Mouse (Mus musculus): ENCODE measurements around the gene Znrf1. TPM values are rescaled to one million over a fixed set of nuclear protein-coding genes. Genes with fewer than 3 reads are reported as not detected.

Znrf1 gene
- total RNA-seq, 2 experiments from 2014 or later: 31.0 to 36.3 TPM

- no peak for DNase-seq (ENCODE audit: low spot score in 2 of 2)
Observed at GRCm38 (mm10) chr8:111594044-111594840, 58.3 kb downstream of the Znrf1 start.

- DNase-seq (ENCODE audit: low spot score in 2 of 2): no peak
Observed at GRCm38 (mm10) chr8:111594951-111595350, 59.1 kb downstream of the Znrf1 start.

- peak in 1 of 2 experiments; percentile 37 for DNase-seq (ENCODE audit: low spot score in 2 of 2)
Observed at GRCm38 (mm10) chr8:111595712-111596484, 60.0 kb downstream of the Znrf1 start.

- no peak for DNase-seq (ENCODE audit: low spot score in 2 of 2)
Observed at GRCm38 (mm10) chr8:111596485-111596821, 60.6 kb downstream of the Znrf1 start.

GRCm38 (mm10) chr8:111597310-111597709, 61.4 kb downstream of the Znrf1 start:
- no peak for DNase-seq (ENCODE audit: low spot score in 2 of 2)

- DNase-seq (ENCODE audit: low spot score in 2 of 2): no peak
Observed at GRCm38 (mm10) chr8:111599707-111600444, 64.0 kb downstream of the Znrf1 start.

- no peak for DNase-seq (ENCODE audit: low spot score in 2 of 2)
Observed at GRCm38 (mm10) chr8:111602050-111602449, 66.2 kb downstream of the Znrf1 start.

GRCm38 (mm10) chr8:111604986-111605385, 69.1 kb downstream of the Znrf1 start:
- no peak for DNase-seq (ENCODE audit: low spot score in 2 of 2)

- no peak for DNase-seq (ENCODE audit: low spot score in 2 of 2)
Observed at GRCm38 (mm10) chr8:111606961-111607360, 71.1 kb downstream of the Znrf1 start.

GRCm38 (mm10) chr8:111607414-111607813, 71.5 kb downstream of the Znrf1 start:
- no peak for DNase-seq (ENCODE audit: low spot score in 2 of 2)

GRCm38 (mm10) chr8:111613181-111613580, 77.3 kb downstream of the Znrf1 start:
- DNase-seq (ENCODE audit: low spot score in 2 of 2): no peak

GRCm38 (mm10) chr8:111614786-111615701, 79.1 kb downstream of the Znrf1 start:
- DNase-seq (ENCODE audit: low spot score in 2 of 2): no peak

- no peak for DNase-seq (ENCODE audit: low spot score in 2 of 2)
Observed at GRCm38 (mm10) chr8:111617812-111618211, 81.9 kb downstream of the Znrf1 start.

- no peak for DNase-seq (ENCODE audit: low spot score in 2 of 2)
Observed at GRCm38 (mm10) chr8:111618273-111618672, 82.4 kb downstream of the Znrf1 start.

- DNase-seq (ENCODE audit: low spot score in 2 of 2): no peak
Observed at GRCm38 (mm10) chr8:111619936-111620335, 84.0 kb downstream of the Znrf1 start.

- DNase-seq (ENCODE audit: low spot score in 2 of 2): no peak
Observed at GRCm38 (mm10) chr8:111622104-111622503, 86.2 kb downstream of the Znrf1 start.

- DNase-seq (ENCODE audit: low spot score in 2 of 2): peak in 1 of 2 experiments; percentile 32
Observed at GRCm38 (mm10) chr8:111622553-111622952, 86.7 kb downstream of the Znrf1 start.

GRCm38 (mm10) chr8:111624081-111624852, 88.4 kb downstream of the Znrf1 start:
- peak; percentile 55 to 71 for DNase-seq (ENCODE audit: low spot score in 2 of 2)

GRCm38 (mm10) chr8:111624853-111625221, 88.9 kb downstream of the Znrf1 start:
- no peak for DNase-seq (ENCODE audit: low spot score in 2 of 2)
